Mouse (Mus musculus): ENCODE data around the gene Snx21. TPM values are rescaled to one million over a fixed set of nuclear protein-coding genes. Genes with fewer than 3 reads are reported as not detected.

Snx21 gene
- polyA plus RNA-seq, 2 experiments: 26.0 to 29.2 TPM

DNA sequence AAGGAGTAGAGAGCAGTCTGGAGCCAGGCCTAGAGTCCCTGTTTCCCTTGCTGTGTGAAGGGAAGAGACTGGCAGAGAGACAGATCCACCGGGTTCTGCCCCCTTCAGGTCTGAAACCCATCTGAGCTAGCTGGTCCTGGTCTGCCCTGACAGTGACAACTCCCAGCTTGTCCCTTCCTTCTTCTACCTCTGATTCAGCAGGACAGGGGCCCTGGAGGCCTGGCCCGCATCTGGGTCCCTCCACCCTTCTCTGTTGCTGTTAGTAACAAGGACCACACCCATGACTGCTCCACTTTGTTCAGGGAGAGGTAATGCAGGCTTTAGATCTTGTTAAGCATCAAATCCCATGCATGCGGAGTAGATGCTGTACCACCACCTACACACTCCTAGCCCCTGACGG lies 2.8 kb downstream of the Snx21 start:
- Histone ChIP-seq H3K27me3 (ENCODE audit: control insufficient read depth, insufficient read depth, low read length) (no peaks in the 10 kb centered on the region), H3K27ac (replicated peaks; ENCODE audit: low read depth, low read length) (no peak overlapping the region), H3K9me3 (ENCODE audit: control insufficient read depth, low read length) (no peaks in the 10 kb centered on the region), H3K4me2 (replicated peaks; ENCODE audit: low read depth, low read length, severe bottlenecking) (no peak overlapping the region), H3K4me1 (ENCODE audit: control insufficient read depth, insufficient read depth, low read length) (peaks cover 14% of the 10 kb centered on the region; the same call in 1 of the 2 replicates), H3K36me3 (ENCODE audit: control insufficient read depth, insufficient read depth, low read length) (peaks cover 41% of the 10 kb centered on the region), H3K4me3 (replicated peaks; ENCODE audit: low read length) (no peak overlapping the region), H3K9ac (ENCODE audit: low read depth, low read length, severe bottlenecking) (no peak overlapping the region)
- no peak for ATAC-seq (ENCODE audit: low FRiP score, low read depth)
- 72% methylated on average over 4 of the region's 4 CpGs for WGBS
- no peak for TF ChIP-seq POLR2A (IDR thresholded peaks at IDR 0.05; ENCODE audit: borderline replicate concordance, extremely low read depth, insufficient read depth, insufficient read length)
- DNase-seq (ENCODE audit: low spot score): no peak

DNA sequence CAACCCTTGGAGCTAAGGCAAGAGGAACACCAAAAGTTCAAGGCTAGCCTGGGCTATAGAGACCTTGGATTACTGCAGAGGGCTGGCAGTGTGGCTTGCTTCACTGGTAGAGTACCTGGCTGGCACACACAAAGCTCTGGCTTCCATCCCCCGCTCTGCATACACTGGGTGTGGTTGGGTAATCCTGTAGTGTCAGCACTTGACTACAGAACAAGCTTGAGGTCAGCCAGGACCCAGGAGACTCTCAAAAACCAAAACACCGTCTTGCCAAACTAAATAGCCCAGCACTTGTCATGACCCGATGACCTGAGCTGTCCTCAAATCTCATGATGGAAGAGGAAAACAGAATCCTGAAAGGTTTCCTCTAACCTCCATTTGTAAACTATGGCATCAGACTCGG lies 4.8 kb downstream of the Snx21 start:
- peaks cover 60% of the 10 kb centered on the region for H3K36me3 ChIP-seq (ENCODE audit: control insufficient read depth, insufficient read depth, low read length)
- no peak overlapping the region for H3K4me2 ChIP-seq (replicated peaks; ENCODE audit: low read depth, low read length, severe bottlenecking)
- H3K4me1 ChIP-seq (ENCODE audit: control insufficient read depth, insufficient read depth, low read length): peaks cover 7% of the 10 kb centered on the region; the same call in 1 of the 2 replicates
- ATAC-seq (ENCODE audit: low FRiP score, low read depth) (no peak), DNase-seq (ENCODE audit: low spot score) (no peak)
- no peak overlapping the region for H3K4me3 ChIP-seq (replicated peaks; ENCODE audit: low read length)
- no peaks in the 10 kb centered on the region for H3K9me3 ChIP-seq (ENCODE audit: control insufficient read depth, low read length)
- WGBS: 77% methylated on average over 4 of the region's 4 CpGs
- TF ChIP-seq POLR2A (IDR thresholded peaks at IDR 0.05; ENCODE audit: borderline replicate concordance, extremely low read depth, insufficient read depth, insufficient read length): no peak
- H3K27me3 ChIP-seq (ENCODE audit: control insufficient read depth, insufficient read depth, low read length): no peaks in the 10 kb centered on the region
- no peak overlapping the region for H3K27ac ChIP-seq (replicated peaks; ENCODE audit: low read depth, low read length)
- H3K9ac ChIP-seq (ENCODE audit: low read depth, low read length, severe bottlenecking): no peak overlapping the region

DNA sequence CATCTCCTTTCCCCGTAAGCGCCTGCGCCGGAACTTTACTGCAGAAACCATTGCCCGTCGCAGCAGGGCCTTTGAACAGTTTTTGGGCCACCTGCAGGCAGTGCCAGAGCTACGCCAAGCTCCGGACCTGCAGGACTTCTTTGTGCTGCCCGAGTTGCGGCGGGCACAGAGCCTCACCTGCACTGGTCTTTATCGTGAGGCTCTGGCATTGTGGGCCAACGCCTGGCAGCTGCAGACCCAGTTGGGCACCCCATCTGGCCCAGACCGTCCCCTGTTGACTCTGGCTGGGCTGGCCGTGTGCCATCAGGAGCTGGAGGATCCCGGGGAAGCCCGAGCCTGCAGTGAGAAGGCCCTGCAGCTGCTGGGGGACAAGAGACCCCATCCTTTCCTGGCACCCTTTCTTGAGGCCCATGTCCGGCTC lies 6.2 kb downstream of the Snx21 start:
- H3K4me3 ChIP-seq (replicated peaks; ENCODE audit: low read length): no peak overlapping the region
- 97% methylated on average over 18 of the region's 18 CpGs for WGBS
- H3K9me3 ChIP-seq (ENCODE audit: control insufficient read depth, low read length): no peaks in the 10 kb centered on the region
- no peak overlapping the region for H3K27ac ChIP-seq (replicated peaks; ENCODE audit: low read depth, low read length)
- H3K4me1 ChIP-seq (ENCODE audit: control insufficient read depth, insufficient read depth, low read length): peaks cover 5% of the 10 kb centered on the region; the same call in 1 of the 2 replicates
- no peak for TF ChIP-seq POLR2A (IDR thresholded peaks at IDR 0.05; ENCODE audit: borderline replicate concordance, extremely low read depth, insufficient read depth, insufficient read length)
- H3K36me3 ChIP-seq (ENCODE audit: control insufficient read depth, insufficient read depth, low read length): peaks cover 74% of the 10 kb centered on the region
- H3K9ac ChIP-seq (ENCODE audit: low read depth, low read length, severe bottlenecking): no peak overlapping the region
- no peak overlapping the region for H3K4me2 ChIP-seq (replicated peaks; ENCODE audit: low read depth, low read length, severe bottlenecking)
- DNase-seq (ENCODE audit: low spot score) (no peak), ATAC-seq (ENCODE audit: low FRiP score, low read depth) (no peak)
- H3K27me3 ChIP-seq (ENCODE audit: control insufficient read depth, insufficient read depth, low read length): no peaks in the 10 kb centered on the region

DNA sequence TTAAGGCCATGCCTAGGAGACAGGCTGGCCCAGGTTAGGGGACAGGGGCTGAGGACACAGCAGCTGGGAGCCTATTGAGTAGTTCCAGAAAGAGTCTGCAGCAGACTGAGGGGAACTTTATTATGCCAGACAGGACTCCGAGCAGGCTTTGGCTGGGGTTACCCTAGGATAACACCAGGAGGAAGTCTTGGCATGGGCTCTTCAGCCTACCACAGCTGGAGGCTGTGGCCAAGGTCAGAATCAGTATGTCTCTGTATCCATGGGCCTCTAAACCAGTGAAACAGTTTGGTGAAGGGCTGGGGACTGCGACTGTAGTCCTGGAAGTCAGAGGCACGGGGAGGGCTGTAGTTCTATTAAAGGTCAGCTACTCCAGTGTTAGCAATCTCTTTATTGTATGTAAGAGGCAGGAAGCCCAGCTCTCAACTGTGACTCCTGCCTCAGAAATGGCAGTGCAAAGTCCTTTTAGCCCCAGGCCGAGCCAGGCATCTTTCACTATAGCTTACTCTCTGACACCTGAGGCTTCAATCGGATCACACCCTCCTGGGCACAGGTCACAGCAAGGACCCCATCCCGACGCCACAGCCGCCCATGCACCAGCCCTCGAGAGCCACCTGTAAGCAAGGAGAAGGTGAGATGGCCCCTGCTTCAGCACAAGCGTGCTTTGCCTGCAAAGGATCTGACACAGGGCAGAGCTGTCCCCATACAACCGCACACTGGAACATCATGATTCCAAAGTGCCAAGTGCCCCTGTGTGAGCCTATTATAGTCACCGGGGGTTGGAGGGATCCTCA lies 7.0 kb downstream of the Snx21 start:
- Histone ChIP-seq H3K36me3 (ENCODE audit: control insufficient read depth, insufficient read depth, low read length) (peaks cover 79% of the 10 kb centered on the region), H3K27me3 (ENCODE audit: control insufficient read depth, insufficient read depth, low read length) (no peaks in the 10 kb centered on the region), H3K9me3 (ENCODE audit: control insufficient read depth, low read length) (no peaks in the 10 kb centered on the region), H3K9ac (ENCODE audit: low read depth, low read length, severe bottlenecking) (no peak overlapping the region), H3K4me3 (replicated peaks; ENCODE audit: low read length) (no peak overlapping the region), H3K4me1 (ENCODE audit: control insufficient read depth, insufficient read depth, low read length) (no peaks in the 10 kb centered on the region), H3K4me2 (replicated peaks; ENCODE audit: low read depth, low read length, severe bottlenecking) (no peak overlapping the region), H3K27ac (replicated peaks; ENCODE audit: low read depth, low read length) (no peak overlapping the region)
- no peak for TF ChIP-seq POLR2A (IDR thresholded peaks at IDR 0.05; ENCODE audit: borderline replicate concordance, extremely low read depth, insufficient read depth, insufficient read length)
- DNase-seq (ENCODE audit: low spot score) (no peak), ATAC-seq (ENCODE audit: low FRiP score, low read depth) (no peak)
- WGBS: 94% methylated on average over 12 of the region's 12 CpGs

DNA sequence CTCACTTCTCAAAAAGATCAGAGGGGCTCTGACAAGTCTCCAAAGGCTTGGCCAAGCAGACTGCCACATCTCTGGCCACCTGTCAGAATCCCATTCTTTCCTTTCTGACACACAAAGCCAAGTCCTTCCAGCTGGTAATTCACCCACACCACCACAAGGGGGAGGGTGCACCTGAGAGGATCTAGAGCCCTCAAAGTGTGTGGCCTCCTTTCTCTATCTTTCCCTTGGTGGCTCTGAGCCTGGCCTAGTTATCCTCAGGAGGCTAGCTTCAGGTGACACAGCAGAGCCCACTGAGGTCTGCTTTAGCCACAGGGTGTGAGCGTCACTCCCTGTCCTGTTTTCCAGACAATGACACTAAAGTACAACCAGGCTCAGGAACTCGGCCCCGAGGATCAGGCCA lies 7.6 kb downstream of the Snx21 start:
- no peak overlapping the region for H3K9ac ChIP-seq (ENCODE audit: low read depth, low read length, severe bottlenecking)
- no peak for ATAC-seq (ENCODE audit: low FRiP score, low read depth)
- DNase-seq (ENCODE audit: low spot score): peak; percentile 38
- no peaks in the 10 kb centered on the region for H3K9me3 ChIP-seq (ENCODE audit: control insufficient read depth, low read length)
- no peak overlapping the region for H3K27ac ChIP-seq (replicated peaks; ENCODE audit: low read depth, low read length)
- WGBS: 83% methylated on average over 3 of the region's 3 CpGs
- no peaks in the 10 kb centered on the region for H3K27me3 ChIP-seq (ENCODE audit: control insufficient read depth, insufficient read depth, low read length)
- H3K4me2 ChIP-seq (replicated peaks; ENCODE audit: low read depth, low read length, severe bottlenecking): no peak overlapping the region
- TF ChIP-seq POLR2A (IDR thresholded peaks at IDR 0.05; ENCODE audit: borderline replicate concordance, extremely low read depth, insufficient read depth, insufficient read length): no peak
- peaks cover 83% of the 10 kb centered on the region for H3K36me3 ChIP-seq (ENCODE audit: control insufficient read depth, insufficient read depth, low read length)
- H3K4me3 ChIP-seq (replicated peaks; ENCODE audit: low read length): no peak overlapping the region
- H3K4me1 ChIP-seq (ENCODE audit: control insufficient read depth, insufficient read depth, low read length): no peaks in the 10 kb centered on the region

Measured in limb, embryonic 14.5 days (tissue).